Mouse (Mus musculus) CH12.LX (cell line): Measurements from ENCODE around the gene Mad1l1. TPM values are rescaled to one million over a fixed set of nuclear protein-coding genes. Genes with fewer than 3 reads are reported as not detected.

ENCODE experiments used
- DNase-seq: peaks from one replicate; pipeline ENCODE4 v3.0.0-alpha.2; 2013; ENCODE audit errors: extremely low read depth
- H3K27ac ChIP-seq: 2 replicates; pipeline ENCODE4 v1.5.1; 2012; ENCODE audit warnings: low read depth, mild to moderate bottlenecking, control low read depth, moderate library complexity; ENCODE audit not compliant: insufficient read depth
- H3K27me3 ChIP-seq: replicated peaks from 2 replicates; pipeline ENCODE3; 2012; ENCODE audit warnings: inconsistent platforms
- H3K36me3 ChIP-seq, 2 experiments: replicated peaks in 1 of 2; 2 replicates each; pipeline versions ENCODE3 to v1.6.1; 2012; ENCODE audit warnings: inconsistent platforms in 1 of 2, low read length in 1 of 2, mild to moderate bottlenecking in 1 of 2, mixed read lengths in 1 of 2, moderate library complexity in 1 of 2; ENCODE audit not compliant: control insufficient read depth in 1 of 2, insufficient read depth in 1 of 2
- H3K4me1 ChIP-seq, 2 experiments: 2 replicates each; pipeline ENCODE4 v1.6.1; 2012; ENCODE audit warnings: inconsistent platforms in 1 of 2, moderate library complexity in 1 of 2; ENCODE audit not compliant: insufficient read depth in 2 of 2, control insufficient read depth in 1 of 2
- H3K4me2 ChIP-seq: 2 replicates; pipeline ENCODE4 v1.6.1; 2012; ENCODE audit warnings: low read depth, mild to moderate bottlenecking, control low read depth; ENCODE audit not compliant: poor library complexity, insufficient read depth, severe bottlenecking
- H3K4me3 ChIP-seq, 3 experiments: fragments of 150-350 bp in 1 of 3; sonication (generic) in 1 of 3; replicated peaks in 1 of 3; 2 replicates each; pipeline versions ENCODE3 to v1.5.1; 2011 to 2012; ENCODE audit warnings: low read depth in 2 of 3, low read length in 2 of 3, mild to moderate bottlenecking in 2 of 3, moderate library complexity in 2 of 3, control low read depth in 1 of 3, improper control_type of control experiment in 1 of 3, inconsistent platforms in 1 of 3, mixed read lengths in 1 of 3; ENCODE audit not compliant: poor library complexity in 1 of 3
- H3K79me2 ChIP-seq: replicated peaks from 2 replicates; pipeline ENCODE4 v1.6.1; 2012; ENCODE audit warnings: mild to moderate bottlenecking, moderate library complexity; ENCODE audit not compliant: control insufficient read depth, poor library complexity, insufficient read depth, severe bottlenecking; ENCODE audit errors: extremely low read depth
- H3K9ac ChIP-seq: 2 replicates; pipeline ENCODE4 v1.6.1; 2012; ENCODE audit warnings: low read depth, mild to moderate bottlenecking, control low read depth, moderate library complexity; ENCODE audit not compliant: insufficient read depth
- H3K9me3 ChIP-seq: replicated peaks from 2 replicates; pipeline ENCODE3; 2012; ENCODE audit warnings: low read length, inconsistent platforms, mixed read lengths
- BHLHE40 ChIP-seq: IDR thresholded peaks from 2 replicates; pipeline ENCODE4 v1.6.1; 2011; ENCODE audit warnings: mild to moderate bottlenecking, low read depth, low read length, improper control_type of control experiment
- CHD2 ChIP-seq: IDR thresholded peaks from 2 replicates; pipeline ENCODE4 v1.6.1; 2011; ENCODE audit warnings: low read length, improper control_type of control experiment
- E2F4 ChIP-seq: IDR thresholded peaks from 2 replicates; pipeline ENCODE4 v1.6.1; 2011; ENCODE audit warnings: low read depth, low read length, improper control_type of control experiment; ENCODE audit not compliant: insufficient replicate concordance
- ELF1 ChIP-seq: IDR thresholded peaks from 2 replicates; pipeline ENCODE4 v1.6.1; 2014; ENCODE audit warnings: low read depth, mild to moderate bottlenecking, inconsistent platforms, low read length, improper control_type of control experiment
- ETS1 ChIP-seq: conservative IDR thresholded peaks from 2 replicates; pipeline ENCODE4 v1.6.1; 2012; ENCODE audit warnings: low read depth, mild to moderate bottlenecking, inconsistent platforms, low read length, improper control_type of control experiment, moderate library complexity
- GABPA ChIP-seq: IDR thresholded peaks from 2 replicates; pipeline ENCODE4 v1.6.1; 2012; ENCODE audit warnings: low read depth, low read length, improper control_type of control experiment, inconsistent platforms; ENCODE audit not compliant: insufficient replicate concordance
- IRF4 ChIP-seq: IDR thresholded peaks from 2 replicates; pipeline ENCODE4 v1.6.1; 2014; ENCODE audit warnings: low read depth, mild to moderate bottlenecking, inconsistent platforms, low read length, improper control_type of control experiment
- MAFK ChIP-seq: IDR thresholded peaks from 2 replicates; pipeline ENCODE4 v1.6.1; 2011; ENCODE audit warnings: low read length, improper control_type of control experiment; ENCODE audit not compliant: insufficient replicate concordance
- MAX ChIP-seq: IDR thresholded peaks from 2 replicates; pipeline ENCODE4 v1.6.1; 2011; ENCODE audit warnings: low read length, improper control_type of control experiment
- MAZ ChIP-seq: IDR thresholded peaks from 2 replicates; pipeline ENCODE4 v1.6.1; 2012; ENCODE audit warnings: low read depth, mild to moderate bottlenecking, inconsistent platforms, low read length, improper control_type of control experiment, moderate library complexity
- PAX5 ChIP-seq: IDR thresholded peaks from 2 replicates; pipeline ENCODE4 v1.6.1; 2012; ENCODE audit warnings: low read length, inconsistent platforms, mixed read lengths
- POLR2A ChIP-seq: IDR thresholded peaks from 2 replicates; pipeline ENCODE4 v1.6.1; 2011; ENCODE audit warnings: low read depth, mild to moderate bottlenecking, improper control_type of control experiment, low read length
- POLR2AphosphoS2 ChIP-seq: IDR thresholded peaks from 2 replicates; pipeline ENCODE4 v1.6.1; 2011; ENCODE audit warnings: low read depth, low read length, improper control_type of control experiment
- RAD21 ChIP-seq: IDR thresholded peaks from 2 replicates; pipeline ENCODE4 v1.6.1; 2011; ENCODE audit warnings: low read depth, mild to moderate bottlenecking, low read length, improper control_type of control experiment, moderate library complexity
- TBP ChIP-seq: conservative IDR thresholded peaks from 2 replicates; pipeline ENCODE4 v1.6.1; 2011; ENCODE audit warnings: low read depth, low read length, improper control_type of control experiment
- USF2 ChIP-seq: conservative IDR thresholded peaks from 2 replicates; pipeline ENCODE4 v1.6.1; 2011; ENCODE audit warnings: low read depth, low read length, improper control_type of control experiment
- dilution Hi-C: fragments of 300-500 bp; cut with MboI; formaldehyde crosslinking; loops from 2 replicates; pipeline ENCODE4 v1.14.3; 2020; ENCODE audit warnings: low sequenced_read_pairs; ENCODE audit not compliant: extremely low pct_unique_long_range_greater_than_20kb, extremely low pct_ligation_motif_present
- in situ Hi-C: fragments of 300-500 bp; cut with MboI; formaldehyde crosslinking; loops from 3 replicates; pipeline ENCODE4 v1.14.3; 2019; ENCODE audit warnings: low sequenced_read_pairs, low pct_ligation_motif_present, low pct_unique_long_range_greater_than_20kb, mixed read lengths
- polyA plus RNA-seq: library from polyadenylated mRNA; unstranded; fragments of >175 nt; gene quantifications from 2 replicates; pipeline ENCODE4 v1.2.1, GENCODE M21; 2012; ENCODE audit warnings: low read depth; ENCODE audit not compliant: insufficient read length
- total RNA-seq, 2 experiments: library from RNA; depleted of rRNA; stranded (reverse); fragments of 300-350 nt in 1 of 2; fragments of >200 nt in 1 of 2; gene quantifications; 2 replicates each; pipeline ENCODE4 v1.2.3; 2012 to 2014

Mad1l1 gene
- total and polyA plus RNA-seq, 3 experiments, result 24.8 to 45.6 (median 28.9) TPM

DNA sequence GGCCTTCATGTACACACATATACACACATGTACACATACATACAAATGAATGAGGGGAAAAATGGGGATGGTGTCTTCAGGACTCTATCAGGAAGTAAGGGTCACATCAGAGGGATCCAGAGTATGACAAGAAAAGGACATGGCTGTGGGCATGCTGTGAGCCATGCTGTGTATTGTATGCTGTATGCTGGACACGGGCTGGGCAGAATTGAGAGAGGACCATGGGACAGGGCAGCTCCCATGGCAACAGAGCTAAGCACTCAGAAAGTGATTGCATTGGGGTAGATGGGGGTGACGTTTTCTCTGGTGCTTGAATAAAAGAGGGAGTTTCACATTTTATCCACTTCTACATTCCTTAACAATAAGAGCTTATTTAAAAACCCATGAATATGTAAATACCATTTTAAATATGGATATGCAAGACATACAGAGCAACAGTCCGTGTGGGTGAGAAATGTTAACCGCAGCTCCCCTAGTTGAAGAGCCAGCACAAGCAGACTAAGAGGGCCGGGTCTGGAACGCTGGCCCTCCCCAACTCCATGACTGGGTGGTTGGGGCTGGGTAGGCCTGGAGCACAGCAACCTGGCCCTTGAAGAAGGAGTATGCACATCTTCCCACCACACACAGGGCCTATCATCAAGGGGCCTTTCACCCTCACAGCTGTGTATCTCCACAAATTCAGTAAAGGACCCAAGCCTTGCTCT is 71.8 kb downstream of the Mad1l1 start:
- H3K4me1 ChIP-seq, result peaks cover 0 to 11% of the 10 kb centered on the region in 2 experiments; a peak in 2 of 4 replicates
- peaks cover 3 to 84% of the 10 kb centered on the region in 2 experiments for H3K36me3 ChIP-seq
- in situ Hi-C loops, result no loop called here

DNA sequence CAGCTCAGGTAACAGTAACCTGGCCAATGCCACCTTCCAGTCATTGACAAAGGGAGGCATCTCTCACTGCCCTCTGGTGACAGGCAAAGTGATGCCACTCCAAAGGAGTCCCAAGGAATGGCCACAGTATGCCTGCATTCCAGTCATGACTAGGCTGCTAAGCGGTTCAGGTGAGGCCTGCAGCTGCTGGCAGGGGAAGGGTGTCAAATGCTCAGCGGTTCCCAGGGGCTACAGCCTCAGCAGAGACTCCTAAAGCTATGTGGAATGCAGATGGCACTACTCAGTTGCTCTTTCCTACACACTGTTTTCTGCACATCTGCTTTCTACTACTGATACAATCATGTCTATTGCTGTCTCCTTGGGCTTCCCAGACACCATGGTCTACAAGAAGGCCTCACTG is 73.3 kb downstream of the Mad1l1 start:
- no peaks in the 10 kb centered on the region for H3K79me2 ChIP-seq
- H3K27me3 ChIP-seq, result no peaks in the 10 kb centered on the region
- in situ Hi-C loops (no loop called here), dilution Hi-C loops (no loop called here)
- no peak for DNase-seq
- no peak overlapping the region for H3K9ac ChIP-seq
- H3K4me1 ChIP-seq, result peaks cover 0 to 5% of the 10 kb centered on the region in 2 experiments; a peak in 2 of 4 replicates
- no peak overlapping the region for H3K4me3 ChIP-seq
- no peak overlapping the region for H3K27ac ChIP-seq
- H3K36me3 ChIP-seq, result peaks cover 3 to 73% of the 10 kb centered on the region in 2 experiments
- no peak for TF ChIP-seq GABPA
- no peak for TF ChIP-seq E2F4
- TF ChIP-seq PAX5, result no peak
- TF ChIP-seq POLR2AphosphoS2, result no peak
- no peak for TF ChIP-seq CHD2
- TF ChIP-seq TBP, result no peak
- TF ChIP-seq RAD21, result no peak
- TF ChIP-seq ELF1, result no peak
- TF ChIP-seq MAFK, result no peak
- TF ChIP-seq IRF4, result no peak
- no peak for TF ChIP-seq MAZ
- no peak for TF ChIP-seq MAX
- no peak for TF ChIP-seq BHLHE40
- TF ChIP-seq, all 38 proteins: peak for 0
- no peak overlapping the region for H3K4me2 ChIP-seq
- H3K9me3 ChIP-seq, result no peaks in the 10 kb centered on the region

More for the DNA sequence above, 71.8 kb downstream of the Mad1l1 start:
- dilution Hi-C loops, result no loop called here
- no peak for DNase-seq
- Histone ChIP-seq H3K9me3 (no peaks in the 10 kb centered on the region), H3K4me3 (no peak overlapping the region), H3K9ac (no peak overlapping the region), H3K27ac (no peak overlapping the region), H3K4me2 (no peak overlapping the region), H3K27me3 (no peaks in the 10 kb centered on the region), H3K79me2 (no peaks in the 10 kb centered on the region)
- TF ChIP-seq ELF1 (no peak), RAD21 (no peak), USF2 (no peak), ETS1 (no peak), PAX5 (no peak), POLR2A (no peak)
